Mouse (Mus musculus) embryonic facial prominence, embryonic 15.5 days (tissue): ENCODE measurements around the gene Antxr1. TPM values are rescaled to one million over a fixed set of nuclear protein-coding genes. Genes with fewer than 3 reads are reported as not detected.

Experiments
- ATAC-seq: fragments of 200-750 bp; cut with Nextera tagmentation; 2 replicates; pipeline ENCODE4 v1.8.0; 2017; ENCODE audit warnings: low read depth, moderate TSS enrichment; ENCODE audit not compliant: insufficient number of reproducible peaks, low FRiP score, low TSS enrichment
- H3K27ac ChIP-seq: fragments of 300-500 bp; sonication (generic); replicated peaks from 2 replicates; pipeline ENCODE4 v1.5.1; 2015; ENCODE audit warnings: mild to moderate bottlenecking, inconsistent platforms
- H3K27me3 ChIP-seq: fragments of 300-500 bp; sonication (generic); 2 replicates; pipeline ENCODE4 v1.6.1; 2015; ENCODE audit warnings: inconsistent platforms
- H3K36me3 ChIP-seq: fragments of 300-500 bp; sonication (generic); 2 replicates; pipeline ENCODE4 v1.6.1; 2015; ENCODE audit warnings: mild to moderate bottlenecking, inconsistent platforms
- H3K4me1 ChIP-seq: fragments of 300-500 bp; sonication (generic); 2 replicates; pipeline ENCODE4 v1.6.1; 2015; ENCODE audit warnings: inconsistent platforms
- H3K4me2 ChIP-seq: fragments of 300-500 bp; sonication (generic); replicated peaks from 2 replicates; pipeline ENCODE4 v1.6.1; 2015; ENCODE audit warnings: mild to moderate bottlenecking, inconsistent platforms
- H3K4me3 ChIP-seq: fragments of 300-500 bp; sonication (generic); replicated peaks from 2 replicates; pipeline ENCODE4 v1.5.1; 2015; ENCODE audit warnings: mild to moderate bottlenecking, inconsistent platforms
- H3K9ac ChIP-seq: fragments of 300-500 bp; sonication (generic); 2 replicates; pipeline ENCODE4 v1.6.1; 2015; ENCODE audit warnings: inconsistent platforms
- H3K9me3 ChIP-seq: fragments of 300-500 bp; sonication (generic); replicated peaks from 2 replicates; pipeline ENCODE4 v1.6.1; 2016; ENCODE audit warnings: inconsistent platforms
- WGBS: fragments of 180-500 bp; shearing (Covaris S2); methylation state at CpG from one replicate; pipeline ENCODE4 v1.1.7; 2015; 5-methylcytosine and 5-hydroxymethylcytosine counted together
- polyA plus RNA-seq: library from polyadenylated mRNA; unstranded; fragments of >200 nt; fragmentation: Nextera tagmentation; extraction: Ambion mirVana; gene quantifications from 2 replicates; pipeline ENCODE4 v1.2.1, GENCODE M21; 2015

Antxr1 gene
- polyA plus RNA-seq, 1 experiment from 2014 or later: 20.3 TPM

DNA sequence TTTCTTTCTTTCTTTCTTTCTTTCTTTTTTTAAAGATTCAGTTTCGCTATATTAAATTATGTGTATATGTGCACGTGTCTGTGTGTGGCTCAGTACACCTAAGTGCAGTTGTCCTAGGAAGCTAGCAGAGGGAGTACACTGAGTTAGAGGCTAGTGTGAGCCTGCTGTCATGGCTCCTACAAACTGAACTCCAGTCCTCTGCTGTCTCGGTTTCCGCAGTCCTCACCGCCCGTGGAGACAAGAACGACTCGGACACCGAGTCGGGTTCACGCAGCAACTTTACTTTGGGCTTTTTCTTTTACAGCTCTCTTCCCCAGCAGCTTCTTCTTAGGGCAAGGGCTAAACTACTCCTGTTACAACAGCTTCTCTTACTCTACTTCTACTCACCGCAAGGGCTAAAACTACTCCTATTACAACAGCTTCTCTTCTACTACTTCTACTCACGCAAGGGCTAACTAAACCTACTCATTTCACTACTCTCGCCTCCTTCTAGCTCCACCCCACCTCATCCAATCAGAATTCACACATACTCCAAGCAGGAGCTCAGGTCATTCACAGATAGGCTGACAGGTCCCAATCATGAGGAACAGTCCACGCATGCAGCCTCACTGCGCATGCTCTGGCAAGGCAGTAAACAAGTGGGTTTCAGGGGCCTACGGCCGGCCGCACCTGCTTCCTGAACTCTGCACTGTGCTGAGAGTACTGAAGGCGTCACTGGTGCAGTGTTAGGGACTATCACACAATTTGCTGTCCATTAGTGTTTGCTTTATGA, 216.4 kb downstream of the Antxr1 start:
- H3K9me3 ChIP-seq: no peaks in the 10 kb centered on the region
- H3K4me1 ChIP-seq: 0 out of 2 replicates have a peak, but pooled peaks cover 4% of the 10 kb centered on the region
- no peak overlapping the region for H3K4me2 ChIP-seq
- no peaks in the 10 kb centered on the region for H3K36me3 ChIP-seq
- 84% methylated on average over 20 of the region's 20 CpGs for WGBS
- no peak for ATAC-seq
- no peaks in the 10 kb centered on the region for H3K27me3 ChIP-seq
- H3K27ac ChIP-seq: no peak overlapping the region
- H3K9ac ChIP-seq: no peak overlapping the region
- no peak overlapping the region for H3K4me3 ChIP-seq

DNA sequence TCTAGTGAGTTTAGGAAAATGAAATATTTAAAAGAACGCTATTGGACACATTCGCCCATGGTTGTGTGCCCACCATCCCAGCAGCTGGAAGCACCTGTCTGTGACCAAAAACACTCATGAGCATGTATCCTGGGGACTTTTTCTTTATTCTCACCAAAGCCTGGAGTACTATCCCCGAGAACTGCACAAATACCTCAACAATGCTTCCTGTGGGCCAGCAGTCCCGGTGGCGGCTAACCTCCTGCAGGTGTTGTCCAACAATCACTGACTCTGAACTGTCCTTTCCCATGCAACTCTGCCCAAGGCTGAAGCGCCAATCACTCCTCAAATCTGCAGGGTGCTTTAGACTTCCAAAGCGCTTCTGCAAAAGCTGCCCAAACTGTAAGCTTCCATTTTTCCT, 219.0 kb downstream of the Antxr1 start:
- Histone ChIP-seq H3K4me3 (no peak overlapping the region), H3K4me1 (peaks cover 14% of the 10 kb centered on the region), H3K27ac (no peak overlapping the region), H3K36me3 (no peaks in the 10 kb centered on the region), H3K9me3 (no peaks in the 10 kb centered on the region), H3K4me2 (no peak overlapping the region), H3K27me3 (no peaks in the 10 kb centered on the region), H3K9ac (no peak overlapping the region)
- ATAC-seq: no peak
- 73% methylated on average over 7 of the region's 7 CpGs for WGBS

DNA sequence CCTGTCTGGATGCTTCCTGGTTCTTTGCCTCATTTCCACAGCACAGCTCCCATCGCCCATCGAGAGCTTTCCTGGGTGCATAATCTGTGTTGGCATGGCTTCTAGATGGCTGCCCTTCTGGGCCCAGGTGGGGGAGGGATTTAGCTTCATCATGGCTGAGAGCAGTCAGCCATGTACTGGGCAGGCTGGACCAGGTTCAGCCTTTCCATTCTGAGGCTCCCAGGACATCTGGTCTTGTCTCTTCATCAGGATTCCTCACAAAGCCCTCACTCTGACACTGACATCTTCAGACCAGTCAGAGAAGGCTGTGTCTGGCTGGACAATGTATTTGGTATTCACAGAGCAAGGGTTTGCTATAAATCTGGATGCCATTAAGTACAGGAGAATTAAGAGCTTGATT, 219.6 kb downstream of the Antxr1 start:
- Histone ChIP-seq H3K36me3 (no peaks in the 10 kb centered on the region), H3K4me3 (no peak overlapping the region), H3K9me3 (no peaks in the 10 kb centered on the region), H3K27me3 (no peaks in the 10 kb centered on the region), H3K27ac (no peak overlapping the region), H3K9ac (no peak overlapping the region), H3K4me1 (peaks cover 19% of the 10 kb centered on the region), H3K4me2 (no peak overlapping the region)
- WGBS: 78% methylated on average over 2 of the region's 2 CpGs
- ATAC-seq: no peak

DNA sequence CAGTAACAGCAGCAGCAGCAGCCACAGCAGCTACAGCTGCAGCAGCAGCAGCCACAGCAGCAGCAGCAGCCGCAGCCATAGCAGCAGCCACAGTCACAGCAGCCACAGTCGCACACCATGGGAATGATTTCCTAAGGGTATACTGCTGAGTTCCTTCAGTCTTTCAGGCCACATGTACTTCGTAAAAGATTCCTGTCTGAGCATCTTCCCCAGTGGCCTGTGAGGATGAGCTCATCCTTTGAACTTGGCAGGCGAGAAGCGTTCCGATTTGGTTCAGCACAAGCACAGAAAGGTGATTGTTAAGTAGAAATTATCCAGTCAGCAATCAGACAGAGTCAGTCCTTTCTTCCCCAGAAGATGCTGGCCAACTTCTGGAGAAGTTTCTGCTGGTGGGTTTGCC, 223.5 kb downstream of the Antxr1 start:
- 36% methylated on average over 6 of the region's 6 CpGs for WGBS

DNA sequence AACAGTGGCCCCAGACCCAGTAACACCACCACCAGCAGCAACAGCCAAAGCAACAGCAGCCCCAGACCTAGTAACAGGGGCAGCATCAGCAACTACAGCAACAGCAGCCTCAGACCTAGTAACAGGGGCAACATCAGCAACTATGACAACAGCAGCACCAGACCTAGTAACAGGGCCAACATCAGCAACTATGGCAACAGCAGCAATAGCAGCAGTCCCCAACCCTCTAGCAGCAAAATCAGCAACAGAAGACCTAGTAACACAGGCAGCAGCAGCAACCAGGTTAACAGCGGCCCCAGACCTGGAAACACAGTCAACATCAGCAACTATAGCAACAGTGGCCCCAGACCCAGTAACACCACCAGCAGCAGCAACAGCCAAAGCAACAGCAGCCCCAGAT, 224.1 kb downstream of the Antxr1 start:
- Histone ChIP-seq H3K4me3 (no peak overlapping the region), H3K36me3 (no peaks in the 10 kb centered on the region), H3K27ac (peak overlapping the region; percentile 65; the same call in 1 of the 2 replicates), H3K4me2 (no peak overlapping the region), H3K9ac (no peak overlapping the region), H3K27me3 (no peaks in the 10 kb centered on the region), H3K9me3 (no peaks in the 10 kb centered on the region), H3K4me1 (peaks cover 16% of the 10 kb centered on the region)
- ATAC-seq: no peak
- 71% methylated on average over 1 of the region's 1 CpGs for WGBS

More for the DNA sequence above, 223.5 kb downstream of the Antxr1 start:
- peak; percentile 29; the same call in 1 of the 2 replicates for ATAC-seq
- no peak overlapping the region for H3K9ac ChIP-seq
- H3K4me2 ChIP-seq: no peak overlapping the region
- H3K36me3 ChIP-seq: no peaks in the 10 kb centered on the region
- H3K4me3 ChIP-seq: no peak overlapping the region
- H3K9me3 ChIP-seq: no peaks in the 10 kb centered on the region
- H3K27me3 ChIP-seq: no peaks in the 10 kb centered on the region
- peak overlapping the region; percentile 72 for H3K27ac ChIP-seq
- H3K4me1 ChIP-seq: peaks cover 19% of the 10 kb centered on the region

DNA sequence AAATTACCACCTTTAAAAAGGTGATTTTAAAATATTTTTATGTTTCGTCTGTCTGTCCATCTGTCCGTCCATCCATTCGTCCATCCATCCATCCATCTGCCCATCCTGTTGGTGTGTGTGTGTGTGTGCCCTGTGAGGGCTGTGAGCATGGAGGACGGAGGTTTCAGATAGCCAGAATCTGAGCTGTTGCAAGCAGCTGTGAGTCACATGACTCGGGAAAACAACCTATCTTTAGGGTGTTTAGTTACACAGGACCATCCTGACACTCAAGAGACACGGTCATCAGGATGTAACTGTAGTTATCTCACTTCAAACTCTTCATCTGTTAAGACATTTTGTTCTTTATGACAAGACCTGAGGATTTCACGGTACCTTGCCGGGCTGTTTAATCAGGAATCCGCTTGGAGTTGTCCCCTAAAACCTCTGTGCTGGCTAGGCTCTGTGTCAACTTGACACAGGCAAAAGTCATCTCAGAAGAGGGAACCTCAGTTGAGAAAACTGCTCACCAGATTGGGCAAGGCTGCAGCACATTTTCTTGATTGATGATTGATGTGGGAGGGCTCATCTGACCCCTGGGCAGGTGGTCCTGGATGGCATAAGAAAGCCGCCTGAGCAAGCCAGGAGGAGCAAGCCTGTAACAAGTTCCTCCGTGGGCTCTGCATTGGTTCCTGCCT, 231.4 kb downstream of the Antxr1 start, which contains the start of gene D6Ertd527e:
Gene D6Ertd527e, plus strand, starts transcription at position 624 of the 674 bp plus-strand sequence.
- ATAC-seq: no peak
- 77% methylated on average over 11 of the region's 11 CpGs for WGBS
- Histone ChIP-seq H3K36me3 (no peaks in the 10 kb centered on the region), H3K4me1 (peaks cover 41% of the 10 kb centered on the region), H3K27ac (no peak within 1 kb of the TSS), H3K9ac (no peak within 1 kb of the TSS), H3K4me2 (no peak within 1 kb of the TSS), H3K9me3 (no peaks in the 10 kb centered on the region), H3K27me3 (no peaks in the 10 kb centered on the region), H3K4me3 (no peak within 1 kb of the TSS)

DNA sequence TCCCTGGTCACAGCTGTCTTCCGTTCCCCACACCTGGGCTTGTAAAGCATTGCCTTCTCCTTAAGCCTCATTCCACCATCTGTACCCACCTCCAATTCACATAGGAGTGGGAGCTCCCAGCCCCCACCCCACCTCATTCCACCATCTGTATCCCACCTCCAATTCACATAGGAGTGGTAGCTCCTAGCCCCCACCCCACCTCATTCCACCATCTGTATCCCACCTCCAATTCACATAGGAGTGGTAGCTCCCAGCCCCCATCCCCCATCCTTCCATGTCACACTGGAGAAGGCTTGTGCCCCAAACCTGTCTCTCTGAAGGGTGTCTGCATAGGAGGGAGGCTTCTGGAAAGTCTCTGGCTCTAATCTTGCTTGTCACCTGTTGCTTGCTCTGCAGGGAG, 232.3 kb downstream of the Antxr1 start:
- Histone ChIP-seq H3K4me3 (no peak overlapping the region), H3K4me2 (no peak overlapping the region), H3K4me1 (peaks cover 46% of the 10 kb centered on the region), H3K27ac (peak overlapping the region; percentile 75; the same call in 1 of the 2 replicates), H3K27me3 (no peaks in the 10 kb centered on the region), H3K36me3 (no peaks in the 10 kb centered on the region), H3K9ac (no peak overlapping the region), H3K9me3 (no peaks in the 10 kb centered on the region)
- WGBS: 79% methylated on average over 1 of the region's 1 CpGs
- ATAC-seq: no peak

DNA sequence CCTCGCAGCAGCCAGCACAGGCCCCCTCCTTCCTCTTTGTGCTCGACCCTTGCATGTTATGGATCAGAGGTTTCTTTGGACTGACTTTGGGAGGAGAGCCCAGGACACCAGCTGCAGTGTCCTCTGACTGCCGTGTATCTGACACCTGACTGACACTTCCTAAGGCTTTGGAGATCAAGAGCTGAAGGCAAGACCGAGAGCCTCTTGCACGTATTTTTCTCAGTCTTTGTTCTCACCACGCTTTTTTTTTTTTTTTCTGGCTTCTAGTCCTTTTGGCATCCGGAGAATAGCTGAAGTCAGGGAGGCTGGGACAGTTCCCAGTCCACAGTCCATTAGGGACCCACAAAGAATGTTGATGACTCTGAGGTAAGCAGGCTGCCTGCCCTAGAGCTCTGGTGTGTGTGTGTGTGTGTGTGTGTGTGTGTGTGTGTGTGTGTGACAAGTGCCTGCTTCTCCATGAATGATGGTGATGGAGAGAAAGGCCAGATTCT, 233.2 kb downstream of the Antxr1 start:
- WGBS: 35% methylated on average over 7 of the region's 7 CpGs
- Histone ChIP-seq H3K9ac (no peak overlapping the region), H3K4me2 (no peak overlapping the region), H3K4me1 (peaks cover 53% of the 10 kb centered on the region), H3K27ac (peak overlapping the region; percentile 75), H3K27me3 (no peaks in the 10 kb centered on the region), H3K36me3 (no peaks in the 10 kb centered on the region), H3K4me3 (no peak overlapping the region), H3K9me3 (no peaks in the 10 kb centered on the region)
- ATAC-seq: 0 out of 2 replicates have a peak, but pooled peaks have one; percentile 15

DNA sequence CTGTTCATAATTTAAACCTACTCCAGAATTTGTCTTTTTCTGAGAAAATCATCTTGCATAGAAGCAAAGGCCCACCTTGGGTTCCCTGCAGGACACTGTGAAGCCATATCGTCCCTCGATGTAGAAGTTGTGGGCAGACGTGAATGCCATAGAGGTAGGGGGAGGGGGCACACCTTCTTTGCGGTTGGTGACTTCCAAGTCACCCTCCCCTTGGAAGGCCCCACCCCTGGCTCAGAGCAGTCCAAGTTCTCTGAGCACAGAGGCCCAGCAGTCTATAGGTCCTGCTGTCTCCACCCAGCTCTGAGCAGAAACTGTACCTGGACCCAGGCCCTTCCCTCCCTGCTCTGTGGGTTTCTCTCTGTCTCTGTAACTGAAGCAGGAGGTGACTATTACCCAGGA, 233.7 kb downstream of the Antxr1 start:
- ATAC-seq: peak; percentile 56; the same call in 1 of the 2 replicates
- H3K36me3 ChIP-seq: no peaks in the 10 kb centered on the region
- H3K4me1 ChIP-seq: peaks cover 56% of the 10 kb centered on the region
- H3K9ac ChIP-seq: no peak overlapping the region
- H3K4me2 ChIP-seq: no peak overlapping the region
- H3K4me3 ChIP-seq: no peak overlapping the region
- peak overlapping the region; percentile 75 for H3K27ac ChIP-seq
- no peaks in the 10 kb centered on the region for H3K9me3 ChIP-seq
- 17% methylated on average over 4 of the region's 4 CpGs for WGBS
- H3K27me3 ChIP-seq: no peaks in the 10 kb centered on the region

DNA sequence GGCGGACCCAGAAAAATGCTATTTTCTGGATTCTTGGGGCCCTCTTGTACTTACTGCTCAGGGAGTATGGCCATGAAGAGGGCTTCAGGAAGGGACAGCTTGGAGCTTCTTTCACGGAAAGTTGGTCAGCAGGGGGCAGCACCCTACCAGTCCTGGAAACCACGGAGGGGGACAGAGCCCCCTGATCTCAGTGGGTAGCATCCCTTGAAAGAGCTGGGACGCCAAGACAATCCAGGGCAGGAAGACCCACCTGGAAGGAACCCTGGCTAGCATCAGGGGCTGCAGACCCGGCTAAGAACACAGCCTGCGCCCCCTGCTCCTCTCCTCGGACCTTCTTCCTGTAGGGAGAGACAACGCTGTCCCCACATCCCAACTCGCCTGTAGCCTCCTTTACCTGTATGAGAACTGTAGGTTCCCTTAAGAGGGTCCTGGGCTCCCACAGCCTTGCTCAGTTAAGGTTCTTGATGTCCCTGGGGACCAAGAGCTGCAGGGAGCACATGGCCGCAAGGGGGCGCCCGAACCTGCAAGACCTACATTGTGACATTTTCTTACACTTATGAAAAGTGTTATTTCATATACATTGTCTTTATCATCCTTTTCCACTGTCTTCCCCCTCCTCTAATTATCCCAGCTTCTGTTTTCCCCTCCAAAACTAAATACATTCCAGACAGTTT, 234.2 kb downstream of the Antxr1 start:
- peak; percentile 61; the same call in 1 of the 2 replicates for ATAC-seq
- Histone ChIP-seq H3K9ac (0 out of 2 replicates have a peak overlapping the region, but pooled peaks have one; percentile 12), H3K4me3 (peak overlapping the region; percentile 24), H3K4me1 (peaks cover 56% of the 10 kb centered on the region), H3K27ac (peak overlapping the region; percentile 86; the same call in 1 of the 2 replicates), H3K27me3 (no peaks in the 10 kb centered on the region), H3K36me3 (no peaks in the 10 kb centered on the region), H3K4me2 (peak overlapping the region; percentile 59), H3K9me3 (no peaks in the 10 kb centered on the region)
- WGBS: 10% methylated on average over 12 of the region's 12 CpGs
